Mouse (Mus musculus) forebrain, embryonic 15.5 days (tissue): Measurements from ENCODE around the gene Sdccag8. TPM values are rescaled to one million over a fixed set of nuclear protein-coding genes. Genes with fewer than 3 reads are reported as not detected.

Experiments used
- ATAC-seq: fragments of 200-750 bp; cut with Nextera tagmentation; replicated peaks from 2 replicates; pipeline ENCODE4 v1.8.0; 2017; ENCODE audit warnings: mild to moderate bottlenecking, moderate TSS enrichment, moderate library complexity
- H3K27ac ChIP-seq: fragments of 300-500 bp; sonication (generic); replicated peaks from 2 replicates; pipeline ENCODE4 v1.5.1; 2015; ENCODE audit warnings: mild to moderate bottlenecking, inconsistent platforms
- H3K27me3 ChIP-seq: fragments of 300-500 bp; sonication (generic); 2 replicates; pipeline ENCODE4 v1.6.1; 2015; ENCODE audit warnings: inconsistent platforms
- H3K36me3 ChIP-seq: fragments of 300-500 bp; sonication (generic); 2 replicates; pipeline ENCODE4 v1.6.1; 2015; ENCODE audit warnings: mild to moderate bottlenecking, inconsistent platforms
- H3K4me1 ChIP-seq: fragments of 300-500 bp; sonication (generic); 2 replicates; pipeline ENCODE4 v1.6.1; 2015; ENCODE audit warnings: inconsistent platforms
- H3K4me2 ChIP-seq: fragments of 300-500 bp; sonication (generic); replicated peaks from 2 replicates; pipeline ENCODE4 v1.6.1; 2015; ENCODE audit warnings: mild to moderate bottlenecking, inconsistent platforms
- H3K4me3 ChIP-seq: fragments of 300-500 bp; sonication (generic); 2 replicates; pipeline ENCODE4 v1.5.1; 2015; ENCODE audit warnings: mild to moderate bottlenecking, inconsistent platforms
- H3K9ac ChIP-seq: fragments of 300-500 bp; sonication (generic); replicated peaks from 2 replicates; pipeline ENCODE4 v1.6.1; 2015; ENCODE audit warnings: mild to moderate bottlenecking, inconsistent platforms
- H3K9me3 ChIP-seq: fragments of 300-500 bp; sonication (generic); 2 replicates; pipeline ENCODE4 v1.6.1; 2016; ENCODE audit warnings: inconsistent platforms
- WGBS: fragments of 180-500 bp; shearing (Covaris S2); methylation state at CpG from one replicate; pipeline ENCODE4 v1.1.7; 2015; ENCODE audit warnings: mixed read lengths; 5-methylcytosine and 5-hydroxymethylcytosine counted together
- polyA plus RNA-seq: library from polyadenylated mRNA; unstranded; fragments of >200 nt; fragmentation: Nextera tagmentation; extraction: Ambion mirVana; gene quantifications from 2 replicates; pipeline ENCODE4 v1.2.1, GENCODE M21; 2015

Sdccag8 gene
- polyA plus RNA-seq, 1 experiment from 2014 or later = 33.8 TPM

- H3K27me3 ChIP-seq = no peaks in the 10 kb centered on the region
- 9% methylated on average over 3 of the region's 3 CpGs for WGBS
- H3K36me3 ChIP-seq = no peaks in the 10 kb centered on the region
- 0 out of 2 replicates have a peak, but pooled peaks have one; percentile 9 for ATAC-seq
- no peak overlapping the region for H3K4me3 ChIP-seq
- no peaks in the 10 kb centered on the region for H3K9me3 ChIP-seq
- peaks cover 33% of the 10 kb centered on the region for H3K4me1 ChIP-seq
- H3K27ac ChIP-seq = no peak overlapping the region
- H3K9ac ChIP-seq = no peak overlapping the region
- no peak overlapping the region for H3K4me2 ChIP-seq
Observed at GRCm38 (mm10) chr1:177010041-177010440, 195.6 kb downstream of the Sdccag8 start.

- Histone ChIP-seq H3K36me3 (no peaks in the 10 kb centered on the region), H3K4me2 (no peak overlapping the region), H3K9ac (no peak overlapping the region), H3K4me3 (no peak overlapping the region), H3K27me3 (no peaks in the 10 kb centered on the region), H3K4me1 (peaks cover 38% of the 10 kb centered on the region), H3K9me3 (no peaks in the 10 kb centered on the region), H3K27ac (peak overlapping the region; percentile 5; the same call in 1 of the 2 replicates)
- WGBS = 59% methylated on average over 6 of the region's 6 CpGs
- no peak for ATAC-seq
Observed at GRCm38 (mm10) chr1:177010607-177011302, 196.3 kb downstream of the Sdccag8 start.

- H3K27ac ChIP-seq = no peak overlapping the region
- no peak overlapping the region for H3K4me2 ChIP-seq
- no peak for ATAC-seq
- no peaks in the 10 kb centered on the region for H3K27me3 ChIP-seq
- peaks cover 47% of the 10 kb centered on the region for H3K4me1 ChIP-seq
- no peak overlapping the region for H3K9ac ChIP-seq
- H3K36me3 ChIP-seq = no peaks in the 10 kb centered on the region
- WGBS = 91% methylated on average over 13 of the region's 13 CpGs
- no peak overlapping the region for H3K4me3 ChIP-seq
- no peaks in the 10 kb centered on the region for H3K9me3 ChIP-seq
Observed at GRCm38 (mm10) chr1:177011688-177012087, 197.2 kb downstream of the Sdccag8 start.

- no peak for ATAC-seq
- H3K9ac ChIP-seq = no peak overlapping the region
- H3K4me2 ChIP-seq = no peak overlapping the region
- no peak overlapping the region for H3K4me3 ChIP-seq
- H3K27me3 ChIP-seq = no peaks in the 10 kb centered on the region
- no peaks in the 10 kb centered on the region for H3K36me3 ChIP-seq
- H3K9me3 ChIP-seq = no peaks in the 10 kb centered on the region
- WGBS = 71% methylated on average over 3 of the region's 3 CpGs
- H3K27ac ChIP-seq = no peak overlapping the region
- H3K4me1 ChIP-seq = peaks cover 50% of the 10 kb centered on the region
Observed at GRCm38 (mm10) chr1:177012774-177013173, 198.3 kb downstream of the Sdccag8 start.

- WGBS = 98% methylated on average over 1 of the region's 1 CpGs
- no peaks in the 10 kb centered on the region for H3K27me3 ChIP-seq
- no peak overlapping the region for H3K4me2 ChIP-seq
- H3K27ac ChIP-seq = no peak overlapping the region; the same call in 1 of the 2 replicates
- H3K36me3 ChIP-seq = no peaks in the 10 kb centered on the region
- peaks cover 50% of the 10 kb centered on the region for H3K4me1 ChIP-seq
- no peaks in the 10 kb centered on the region for H3K9me3 ChIP-seq
- no peak for ATAC-seq
- H3K9ac ChIP-seq = no peak overlapping the region
- no peak overlapping the region for H3K4me3 ChIP-seq
Observed at GRCm38 (mm10) chr1:177013313-177013712, 198.9 kb downstream of the Sdccag8 start.

GRCm38 (mm10) chr1:177013776-177014175 is 199.3 kb downstream of the Sdccag8 start:
- Histone ChIP-seq H3K27me3 (no peaks in the 10 kb centered on the region), H3K4me3 (no peak overlapping the region), H3K27ac (no peak overlapping the region; the same call in none of the 2 replicates), H3K4me2 (no peak overlapping the region), H3K9ac (no peak overlapping the region), H3K9me3 (no peaks in the 10 kb centered on the region), H3K36me3 (no peaks in the 10 kb centered on the region), H3K4me1 (peaks cover 50% of the 10 kb centered on the region)
- ATAC-seq = no peak
- WGBS = 86% methylated on average over 3 of the region's 3 CpGs

- WGBS = 39% methylated on average over 2 of the region's 2 CpGs
- peaks cover 50% of the 10 kb centered on the region for H3K4me1 ChIP-seq
- H3K4me2 ChIP-seq = no peak overlapping the region
- peak overlapping the region; percentile 79 for H3K27ac ChIP-seq
- no peaks in the 10 kb centered on the region for H3K9me3 ChIP-seq
- no peaks in the 10 kb centered on the region for H3K36me3 ChIP-seq
- ATAC-seq = peak; percentile 14; the same call in 1 of the 2 replicates
- H3K27me3 ChIP-seq = no peaks in the 10 kb centered on the region
- H3K4me3 ChIP-seq = no peak overlapping the region
- no peak overlapping the region for H3K9ac ChIP-seq
Observed at GRCm38 (mm10) chr1:177014346-177014745, 199.9 kb downstream of the Sdccag8 start.

GRCm38 (mm10) chr1:177014921-177015439 is 200.5 kb downstream of the Sdccag8 start:
- WGBS = 36% methylated on average over 6 of the region's 6 CpGs
- H3K27me3 ChIP-seq = no peaks in the 10 kb centered on the region
- peak overlapping the region; percentile 79 for H3K27ac ChIP-seq
- peaks cover 45% of the 10 kb centered on the region for H3K4me1 ChIP-seq
- H3K36me3 ChIP-seq = no peaks in the 10 kb centered on the region
- no peak overlapping the region for H3K4me2 ChIP-seq
- peak; percentile 49 for ATAC-seq
- no peak overlapping the region for H3K9ac ChIP-seq
- H3K9me3 ChIP-seq = no peaks in the 10 kb centered on the region
- no peak overlapping the region for H3K4me3 ChIP-seq

GRCm38 (mm10) chr1:177015917-177016316 is 201.5 kb downstream of the Sdccag8 start:
- Histone ChIP-seq H3K9me3 (no peaks in the 10 kb centered on the region), H3K4me3 (no peak overlapping the region), H3K36me3 (no peaks in the 10 kb centered on the region), H3K4me2 (no peak overlapping the region), H3K4me1 (peaks cover 36% of the 10 kb centered on the region), H3K9ac (no peak overlapping the region), H3K27me3 (no peaks in the 10 kb centered on the region), H3K27ac (peak overlapping the region; percentile 77)
- WGBS = 24% methylated on average over 3 of the region's 3 CpGs
- no peak for ATAC-seq

GRCm38 (mm10) chr1:177016729-177017128 is 202.3 kb downstream of the Sdccag8 start:
- WGBS = 85% methylated on average over 2 of the region's 2 CpGs
- no peaks in the 10 kb centered on the region for H3K27me3 ChIP-seq
- no peak for ATAC-seq
- no peaks in the 10 kb centered on the region for H3K9me3 ChIP-seq
- H3K4me2 ChIP-seq = no peak overlapping the region
- peak overlapping the region; percentile 77; the same call in 1 of the 2 replicates for H3K27ac ChIP-seq
- no peaks in the 10 kb centered on the region for H3K36me3 ChIP-seq
- no peak overlapping the region for H3K9ac ChIP-seq
- H3K4me1 ChIP-seq = peaks cover 30% of the 10 kb centered on the region
- no peak overlapping the region for H3K4me3 ChIP-seq

GRCm38 (mm10) chr1:177018750-177019149 is 204.3 kb downstream of the Sdccag8 start:
- peaks cover 11% of the 10 kb centered on the region; the same call in 1 of the 2 replicates for H3K36me3 ChIP-seq
- no peak overlapping the region for H3K4me3 ChIP-seq
- H3K4me2 ChIP-seq = no peak overlapping the region
- WGBS = 77% methylated on average over 1 of the region's 1 CpGs
- no peak overlapping the region for H3K27ac ChIP-seq
- H3K27me3 ChIP-seq = no peaks in the 10 kb centered on the region
- H3K4me1 ChIP-seq = peaks cover 28% of the 10 kb centered on the region
- no peak for ATAC-seq
- H3K9ac ChIP-seq = no peak overlapping the region
- no peaks in the 10 kb centered on the region for H3K9me3 ChIP-seq

GRCm38 (mm10) chr1:177019668-177020067 is 205.2 kb downstream of the Sdccag8 start:
- no peaks in the 10 kb centered on the region for H3K27me3 ChIP-seq
- 95% methylated on average over 5 of the region's 5 CpGs for WGBS
- peaks cover 20% of the 10 kb centered on the region for H3K4me1 ChIP-seq
- ATAC-seq = no peak
- H3K9me3 ChIP-seq = no peaks in the 10 kb centered on the region
- no peak overlapping the region for H3K9ac ChIP-seq
- H3K4me3 ChIP-seq = no peak overlapping the region
- no peak overlapping the region for H3K27ac ChIP-seq
- H3K4me2 ChIP-seq = no peak overlapping the region
- peaks cover 15% of the 10 kb centered on the region for H3K36me3 ChIP-seq
